Mouse (Mus musculus) layer of hippocampus, adult 9-11 months (tissue): ENCODE data around the gene Rora.

Experiments
- DNase-seq: peaks from one replicate; pipeline ENCODE4 v3.0.0; 2022

Gene Rora

GRCm38 (mm10) chr9:69323831-69324230 lies 670.2 kb downstream of the Rora start:
- DNase-seq: no peak

GRCm38 (mm10) chr9:69327077-69327476 lies 673.5 kb downstream of the Rora start:
- DNase-seq: no peak

GRCm38 (mm10) chr9:69327591-69327990 lies 674.0 kb downstream of the Rora start:
- DNase-seq: no peak

GRCm38 (mm10) chr9:69331790-69332189 lies 678.2 kb downstream of the Rora start:
- no peak for DNase-seq

- no peak for DNase-seq
Measured at GRCm38 (mm10) chr9:69332802-69333568, 679.4 kb downstream of the Rora start.

- no peak for DNase-seq
Measured at GRCm38 (mm10) chr9:69333654-69334053, 680.1 kb downstream of the Rora start.

GRCm38 (mm10) chr9:69334106-69334505 lies 680.5 kb downstream of the Rora start:
- no peak for DNase-seq

- no peak for DNase-seq
Measured at GRCm38 (mm10) chr9:69336063-69336462, 682.5 kb downstream of the Rora start.

GRCm38 (mm10) chr9:69339199-69339598 lies 685.6 kb downstream of the Rora start:
- no peak for DNase-seq

- DNase-seq: no peak
Measured at GRCm38 (mm10) chr9:69339829-69340228, 686.2 kb downstream of the Rora start.

GRCm38 (mm10) chr9:69340421-69340820 lies 686.8 kb downstream of the Rora start:
- no peak for DNase-seq

GRCm38 (mm10) chr9:69343881-69344280 lies 690.3 kb downstream of the Rora start:
- DNase-seq: no peak

- DNase-seq: no peak
Measured at GRCm38 (mm10) chr9:69345550-69345949, 692.0 kb downstream of the Rora start.

GRCm38 (mm10) chr9:69347796-69348195 lies 694.2 kb downstream of the Rora start:
- no peak for DNase-seq

GRCm38 (mm10) chr9:69349537-69349936 lies 696.0 kb downstream of the Rora start:
- no peak for DNase-seq

GRCm38 (mm10) chr9:69354228-69354627 lies 700.6 kb downstream of the Rora start:
- DNase-seq: peak; percentile 37

- peak; percentile 9 for DNase-seq
Measured at GRCm38 (mm10) chr9:69357834-69358233, 704.2 kb downstream of the Rora start.

GRCm38 (mm10) chr9:69358797-69359196 lies 705.2 kb downstream of the Rora start:
- DNase-seq: no peak

GRCm38 (mm10) chr9:69361951-69362445 lies 708.4 kb downstream of the Rora start:
- no peak for DNase-seq

GRCm38 (mm10) chr9:69362766-69363165 lies 709.2 kb downstream of the Rora start:
- no peak for DNase-seq

GRCm38 (mm10) chr9:69364117-69364516 lies 710.5 kb downstream of the Rora start:
- no peak for DNase-seq

- no peak for DNase-seq
Measured at GRCm38 (mm10) chr9:69367055-69367454, 713.5 kb downstream of the Rora start.

- peak; percentile 14 for DNase-seq
Measured at GRCm38 (mm10) chr9:69368071-69368470, 714.5 kb downstream of the Rora start.

- DNase-seq: no peak
Measured at GRCm38 (mm10) chr9:69371046-69371724, 717.6 kb downstream of the Rora start.
